In the genomic region with DNA sequence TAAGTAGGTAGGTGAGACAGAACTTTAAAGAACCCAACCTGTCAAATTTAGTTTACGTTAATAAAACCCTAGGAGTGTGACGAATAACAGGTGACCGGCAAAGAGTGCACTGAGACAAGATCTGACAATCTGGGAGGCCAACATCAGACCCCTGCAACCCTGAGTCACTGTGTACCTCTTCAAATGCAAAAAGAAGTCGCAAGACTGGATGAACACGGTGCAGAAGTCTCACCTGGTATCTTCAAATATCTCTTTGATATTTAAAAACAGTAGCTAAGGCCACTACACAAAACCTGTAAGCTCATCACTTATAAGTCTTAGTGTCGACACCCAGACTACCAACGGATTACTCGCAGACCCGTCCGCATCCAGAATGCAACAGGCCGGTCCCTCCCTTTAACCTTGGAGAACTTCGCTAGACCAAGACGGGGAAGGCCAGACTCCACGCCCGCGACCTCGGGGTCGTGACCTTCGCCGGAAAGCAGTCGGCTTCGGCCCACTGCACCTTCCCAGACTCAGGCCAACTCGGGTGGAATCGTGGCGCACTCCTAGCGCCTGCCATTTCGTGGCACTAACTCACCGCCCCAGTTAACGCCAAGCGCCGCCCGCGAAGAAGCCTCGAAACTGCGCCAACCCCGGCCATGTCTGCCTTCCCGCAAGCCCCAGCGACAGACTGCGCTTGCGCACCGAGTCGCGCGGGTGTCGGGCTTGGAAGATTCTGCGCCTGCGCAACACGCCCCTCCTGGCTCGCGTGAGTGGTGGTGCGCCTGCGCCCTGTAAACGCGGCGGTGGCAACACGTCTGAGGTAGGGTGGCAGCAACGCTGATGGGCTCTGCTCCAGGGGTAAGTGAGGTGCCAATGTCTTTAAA, we compare ENCODE assay signal across 7 mouse cellular contexts. TPM values are rescaled to one million over a fixed set of nuclear protein-coding genes. Genes with fewer than 3 reads are reported as not detected.
A peak's percentile ranks its signal among the peaks of the same experiment; 100 is the strongest.
DNase-seq lines count a peak whose midpoint lies in the region; ATAC-seq lines count a peak whose summit lies in the region.

TSS of gene Sdha (minus strand) at position 715 of the 869 bp plus-strand sequence.
TSS of gene Ccdc127 (plus strand) at position 744 of the 869 bp plus-strand sequence.

- under 1% methylated on average over 57 of the region's 57 CpGs for WGBS in intestine, embryonic 16.5 days
- 2% methylated on average over 57 of the region's 57 CpGs for WGBS in midbrain, embryonic 11.5 days

- H3K9ac ChIP-seq in intestine, embryonic 16.5 days (ENCODE audit: low read depth, low read length), result peak within 1 kb of the TSS; percentile 73
- peak within 1 kb of the TSS; percentile 90 for H3K9ac ChIP-seq in midbrain, embryonic 11.5 days (ENCODE audit: low read length)

- peak; percentile 98 for ATAC-seq in intestine, embryonic 16.5 days
- peak; percentile 98 for ATAC-seq in midbrain, embryonic 11.5 days (ENCODE audit: low FRiP score)

- peak within 1 kb of the TSS; percentile 55 for H3K4me2 ChIP-seq in intestine, embryonic 16.5 days (ENCODE audit: low read depth, low read length)
- peak within 1 kb of the TSS; percentile 84 for H3K4me2 ChIP-seq in midbrain, embryonic 11.5 days

- H3K27ac ChIP-seq in intestine, embryonic 16.5 days (ENCODE audit: low read length), result peak within 1 kb of the TSS; percentile 59
- peak within 1 kb of the TSS; percentile 67; the same call in 1 of the 2 replicates for H3K27ac ChIP-seq in midbrain, embryonic 11.5 days (ENCODE audit: low read depth, low read length)

- no peaks in the 10 kb centered on the region for H3K9me3 ChIP-seq in intestine, embryonic 16.5 days (ENCODE audit: control insufficient read depth, low read length)
- H3K9me3 ChIP-seq in midbrain, embryonic 11.5 days (ENCODE audit: control insufficient read depth, low read length), result no peaks in the 10 kb centered on the region

- DNase-seq in adrenal gland, adult 2 months, result peak; percentile 97
- DNase-seq in embryo, embryonic 11.5 days (ENCODE audit: low read depth, low spot score), result peak; percentile 97
- peak; percentile 95 to 97 for DNase-seq in gastrocnemius, postnatal 4 days (ENCODE audit: low spot score in 2 of 2)
- DNase-seq in left cerebral cortex, postnatal 36 days (ENCODE audit: low spot score in 2 of 2), result peak; percentile 95
- peak; percentile 100 for DNase-seq in midbrain, embryonic 11.5 days (ENCODE audit: low spot score, missing footprints)
- peak; percentile 97 for DNase-seq in skeletal muscle tissue, adult 2 months (ENCODE audit: low read depth, low spot score)

- H3K4me1 ChIP-seq in intestine, embryonic 16.5 days (ENCODE audit: control insufficient read depth, insufficient read depth, low read length), result peaks cover 9% of the 10 kb centered on the region; the same call in 1 of the 2 replicates
- peaks cover 10% of the 10 kb centered on the region; the same call in 1 of the 2 replicates for H3K4me1 ChIP-seq in midbrain, embryonic 11.5 days (ENCODE audit: control insufficient read depth, insufficient read depth, low read length)

- no peaks in the 10 kb centered on the region for H3K27me3 ChIP-seq in intestine, embryonic 16.5 days (replicated peaks; ENCODE audit: control insufficient read depth, insufficient read depth, low read length)
- no peaks in the 10 kb centered on the region for H3K27me3 ChIP-seq in midbrain, embryonic 11.5 days (ENCODE audit: control insufficient read depth, insufficient read depth, low read length)

- H3K4me3 ChIP-seq in intestine, embryonic 16.5 days (ENCODE audit: low read length), result peak within 1 kb of the TSS; percentile 55
- peak within 1 kb of the TSS; percentile 75 for H3K4me3 ChIP-seq in midbrain, embryonic 11.5 days (ENCODE audit: low read depth, low read length)

- intact Hi-C loops in left cerebral cortex, postnatal 36 days (cut with DNase I), result no loop called here

- 0 out of 2 replicates have a peak, but pooled peaks cover 2% of the 10 kb centered on the region for H3K36me3 ChIP-seq in intestine, embryonic 16.5 days (ENCODE audit: control insufficient read depth, insufficient read depth, low read length)
- H3K36me3 ChIP-seq in midbrain, embryonic 11.5 days (ENCODE audit: control insufficient read depth, insufficient read depth, low read length), result no peaks in the 10 kb centered on the region

RNA-seq across cellular contexts. Expression of gene Sdha, which starts in this region (rescaled TPM):
- 100 to 1,000 TPM; 601 to 696 TPM for total RNA-seq in adrenal gland, adult 2 months (2021)
- polyA plus RNA-seq in adrenal gland, adult 2 months (2012; rRNA removed), result 99.4 and 128 TPM in 2 replicates
- 100 to 1,000 TPM; 396 to 440 TPM for total RNA-seq in gastrocnemius, postnatal 4 days (2021)
- 404 and 405 TPM in 2 replicates for polyA plus RNA-seq in intestine, embryonic 16.5 days (2015; fragmentation: Nextera tagmentation; extraction: Ambion mirVana)
- 100 to 1,000 TPM; 287 to 333 TPM for total RNA-seq in left cerebral cortex, postnatal 36 days (2021)
- 227 and 233 TPM in 2 replicates for polyA plus RNA-seq in midbrain, embryonic 11.5 days (2014; fragmentation: Nextera tagmentation; extraction: Ambion mirVana)

RNA-seq across cellular contexts. Expression of gene Ccdc127, which starts in this region (rescaled TPM):
- total RNA-seq in adrenal gland, adult 2 months (2021), result 10 to 100 TPM; 51.0 to 58.7 TPM
- polyA plus RNA-seq in adrenal gland, adult 2 months (2012; rRNA removed), result 1.1 and 1.3 TPM in 2 replicates
- total RNA-seq in gastrocnemius, postnatal 4 days (2021), result 10 to 100 TPM; 47.7 to 51.1 TPM
- polyA plus RNA-seq in intestine, embryonic 16.5 days (2015; fragmentation: Nextera tagmentation; extraction: Ambion mirVana), result 38.5 and 39.4 TPM in 2 replicates
- 10 to 100 TPM; 83.1 to 98.0 TPM for total RNA-seq in left cerebral cortex, postnatal 36 days (2021)
- polyA plus RNA-seq in midbrain, embryonic 11.5 days (2014; fragmentation: Nextera tagmentation; extraction: Ambion mirVana), result 58.2 and 61.9 TPM in 2 replicates

Comparison
In these comparisons a context has a peak if more than half of its experiments do, and no peak if none do; other contexts are left out.
1. Peak in every context shown above with its lines: DNase-seq, ATAC-seq, H3K4me3 ChIP-seq and H3K27ac ChIP-seq.
2. RNA of gene Ccdc127 (polyA plus RNA-seq): 58.2 to 61.9 TPM in midbrain, embryonic 11.5 days and 38.5 to 39.4 TPM in intestine, embryonic 16.5 days; 1.1 to 1.3 TPM in adrenal gland, adult 2 months; every median in the first group is over 10 times any median in the second.